Comparison of ENCODE assay signal across 26 mouse cellular contexts in genomic region chr2:34922729-34923128, GRCm38 (mm10). TPM values are rescaled to one million over a fixed set of nuclear protein-coding genes. Genes with fewer than 3 reads are reported as not detected.
DNase-seq lines count a peak whose midpoint lies in the region; ATAC-seq and TF ChIP-seq lines count a peak whose summit lies in the region.
"Had no signal": no experiment of that assay in that cellular context is flagged by ENCODE, and none has a peak within 500 bp of the region (broad histone marks: within the 10 kb centered on the region; RNA-seq: fewer than 3 reads in every experiment).

No protein-coding gene starts in this region.

- no peak overlapping the region for H3K27ac ChIP-seq in midbrain, embryonic 11.5 days (ENCODE audit: low read depth, low read length)
- no peak overlapping the region for H3K27ac ChIP-seq in midbrain, embryonic 14.5 days (replicated peaks; ENCODE audit: low read depth, low read length)
- H3K27ac ChIP-seq in ES-Bruce4 (ENCODE audit: insufficient read depth, low read length) = no peak overlapping the region

- no peaks in the 10 kb centered on the region for H3K36me3 ChIP-seq in midbrain, embryonic 11.5 days (ENCODE audit: control insufficient read depth, insufficient read depth, low read length)
- no peaks in the 10 kb centered on the region for H3K36me3 ChIP-seq in midbrain, embryonic 14.5 days (ENCODE audit: control insufficient read depth, insufficient read depth, low read length)
- no peaks in the 10 kb centered on the region for H3K36me3 ChIP-seq in ES-Bruce4 (ENCODE audit: control insufficient read depth, insufficient read depth, low read length, poor library complexity, severe bottlenecking)
- H3K36me3 ChIP-seq: G1E had no signal

- DNase-seq in midbrain, embryonic 11.5 days (ENCODE audit: low spot score, missing footprints) = peak; percentile 21
- DNase-seq in midbrain, embryonic 14.5 days = no peak
- DNase-seq in ES-CJ7 (ENCODE audit: low read depth, low spot score) (peak; percentile 58), R1 (ENCODE audit: low read depth, low spot score) (peak; percentile 68)
- no peak for DNase-seq in right cerebral cortex, postnatal 4 days
- no peak for DNase-seq in gastrocnemius, adult 8-10 months (ENCODE audit: low spot score in 2 of 2)
- DNase-seq in gastrocnemius, postnatal 4 days (ENCODE audit: low spot score in 2 of 2) = no peak
- DNase-seq: adrenal gland, adult 2 months; adrenal gland, adult 8-10 months; adrenal gland, postnatal 10 days; adrenal gland, postnatal 14 days; adrenal gland, postnatal 25 days; adrenal gland, postnatal 36 days; B cell, adult 2 months; cerebellum, adult 11 months; cerebellum, adult 11-12 months; cerebellum, adult 18-20 months; cerebellum, adult 2 months; cerebellum, adult 8-10 months had no signal

- no peak for TF ChIP-seq CTCF in ES-Bruce4 (IDR thresholded peaks at IDR 0.05; ENCODE audit: low read depth, low read length)

- H3K9me3 ChIP-seq in midbrain, embryonic 11.5 days (ENCODE audit: control insufficient read depth, low read length) = no peaks in the 10 kb centered on the region
- no peaks in the 10 kb centered on the region for H3K9me3 ChIP-seq in midbrain, embryonic 14.5 days (ENCODE audit: control insufficient read depth, low read length)
- H3K9me3 ChIP-seq in ES-Bruce4 (replicated peaks; ENCODE audit: control insufficient read depth, insufficient read depth, low read length, poor library complexity, severe bottlenecking) = no peaks in the 10 kb centered on the region
- H3K9me3 ChIP-seq: G1E had no signal

- H3K4me2 ChIP-seq in midbrain, embryonic 11.5 days = no peak overlapping the region
- H3K4me2 ChIP-seq in midbrain, embryonic 14.5 days (ENCODE audit: low read length) = no peak overlapping the region

- H3K4me1 ChIP-seq in midbrain, embryonic 11.5 days (ENCODE audit: control insufficient read depth, insufficient read depth, low read length) = no peaks in the 10 kb centered on the region
- no peaks in the 10 kb centered on the region for H3K4me1 ChIP-seq in midbrain, embryonic 14.5 days (ENCODE audit: control insufficient read depth, insufficient read depth, low read length)
- peaks cover 17% of the 10 kb centered on the region for H3K4me1 ChIP-seq in ES-Bruce4 (ENCODE audit: control insufficient read depth, insufficient read depth, low read length)

- no peaks in the 10 kb centered on the region for H3K27me3 ChIP-seq in midbrain, embryonic 11.5 days (ENCODE audit: control insufficient read depth, insufficient read depth, low read length)
- no peaks in the 10 kb centered on the region for H3K27me3 ChIP-seq in midbrain, embryonic 14.5 days (ENCODE audit: control insufficient read depth, insufficient read depth, low read length)
- H3K27me3 ChIP-seq in ES-Bruce4 (ENCODE audit: control insufficient read depth, insufficient read depth, low read length, poor library complexity, severe bottlenecking) = no peaks in the 10 kb centered on the region
- H3K27me3 ChIP-seq: CH12.LX had no signal

- TF ChIP-seq POLR2A in ES-Bruce4 (IDR thresholded peaks at IDR 0.05; ENCODE audit: insufficient read depth, low read length) = no peak

- peak; percentile 93 for TF ChIP-seq EP300 in ES-Bruce4 (IDR thresholded peaks at IDR 0.05; ENCODE audit: insufficient read depth, low read depth, low read length)

- WGBS in midbrain, embryonic 11.5 days = 32% methylated on average over 2 of the region's 2 CpGs
- WGBS in midbrain, embryonic 14.5 days = 27% methylated on average over 2 of the region's 2 CpGs

- ATAC-seq in midbrain, embryonic 11.5 days (ENCODE audit: low FRiP score) = no peak
- ATAC-seq in midbrain, embryonic 14.5 days (ENCODE audit: low FRiP score, low TSS enrichment) = no peak
- ATAC-seq: activated CD4-positive, CD25-positive, alpha-beta regulatory T cell, adult 4 months; CD4-positive, CD25-positive, alpha-beta regulatory T cell, adult 4 months; Patski had no signal

- H3K9ac ChIP-seq in midbrain, embryonic 11.5 days (ENCODE audit: low read length) = no peak overlapping the region
- H3K9ac ChIP-seq in midbrain, embryonic 14.5 days (replicated peaks; ENCODE audit: low read length) = no peak overlapping the region
- H3K9ac ChIP-seq in ES-Bruce4 (ENCODE audit: low read depth, poor library complexity, severe bottlenecking) = no peak overlapping the region

- no peak overlapping the region for H3K4me3 ChIP-seq in midbrain, embryonic 11.5 days (ENCODE audit: low read depth, low read length)
- H3K4me3 ChIP-seq in midbrain, embryonic 14.5 days (replicated peaks; ENCODE audit: low read depth, low read length) = no peak overlapping the region
- H3K4me3 ChIP-seq in ES-Bruce4 (ENCODE audit: low read depth, low read length) = no peak overlapping the region

RNA-seq across cellular contexts. Expression of gene Phf19, which starts 8.9 kb away (rescaled TPM):
- 3.9 and 4.0 TPM in 2 replicates for polyA plus RNA-seq in midbrain, embryonic 11.5 days (2014; fragmentation: Nextera tagmentation; extraction: Ambion mirVana)
- polyA plus RNA-seq in midbrain, embryonic 14.5 days (2014; fragmentation: Nextera tagmentation; extraction: Ambion mirVana) = 0.93 and 1.6 TPM in 2 replicates
- polyA plus RNA-seq in ES-Bruce4 (2011; ENCODE audit: insufficient read depth, insufficient read length, low read depth, missing spikeins) = 10.3 and 11.8 TPM in 2 replicates
- total RNA-seq in gastrocnemius, adult 8-10 months (2022) = 1 to 10 TPM in 1 of 4 experiments, under 1 TPM in 3; 0.29 to 1.1 (median 0.46) TPM
- total RNA-seq in gastrocnemius, postnatal 4 days (2021) = 10 to 100 TPM in 1 of 2 experiments, 1 to 10 TPM in 1; 9.3 to 11.6 TPM

RNA-seq across cellular contexts. Expression of gene Traf1, which starts 38.8 kb away (rescaled TPM):
- polyA plus RNA-seq in midbrain, embryonic 11.5 days (2014; fragmentation: Nextera tagmentation; extraction: Ambion mirVana) = 0.32 and 0.34 TPM in 2 replicates
- 0.87 and 3.3 TPM in 2 replicates for polyA plus RNA-seq in midbrain, embryonic 14.5 days (2014; fragmentation: Nextera tagmentation; extraction: Ambion mirVana)
- polyA plus RNA-seq in ES-Bruce4 (2011; ENCODE audit: insufficient read depth, insufficient read length, low read depth, missing spikeins) = 1.2 and 5.1 TPM in 2 replicates
- total RNA-seq in gastrocnemius, adult 8-10 months (2022) = 1 to 10 TPM in 1 of 4 experiments, under 1 TPM in 2, not detected in 1; 0.27 to 1.4 (median 0.58) TPM
- 1 to 10 TPM; 1.7 to 3.5 TPM for total RNA-seq in gastrocnemius, postnatal 4 days (2021)
- polyA plus RNA-seq: G1E had no signal

RNA-seq across cellular contexts. Expression of gene Psmd5, which starts 48.0 kb away (rescaled TPM):
- 122 and 129 TPM in 2 replicates for polyA plus RNA-seq in midbrain, embryonic 11.5 days (2014; fragmentation: Nextera tagmentation; extraction: Ambion mirVana)
- 107 and 112 TPM in 2 replicates for polyA plus RNA-seq in midbrain, embryonic 14.5 days (2014; fragmentation: Nextera tagmentation; extraction: Ambion mirVana)
- polyA plus RNA-seq in ES-Bruce4 (2011; ENCODE audit: insufficient read depth, insufficient read length, low read depth, missing spikeins) = 63.9 and 77.6 TPM in 2 replicates
- 10 to 100 TPM; 11.0 to 18.6 (median 15.5) TPM for total RNA-seq in gastrocnemius, adult 8-10 months (2022)
- total RNA-seq in gastrocnemius, postnatal 4 days (2021) = 10 to 100 TPM; 25.4 to 25.7 TPM

RNA-seq across cellular contexts. Expression of gene Cutal, which starts 48.5 kb away (rescaled TPM):
- 0.05 and 0.11 TPM in 2 replicates for polyA plus RNA-seq in midbrain, embryonic 11.5 days (2014; fragmentation: Nextera tagmentation; extraction: Ambion mirVana)
- polyA plus RNA-seq in midbrain, embryonic 14.5 days (2014; fragmentation: Nextera tagmentation; extraction: Ambion mirVana) = 0.59 TPM in 1 of 2 replicates, not detected in the other
- 1.9 and 7.4 TPM in 2 replicates for polyA plus RNA-seq in ES-Bruce4 (2011; ENCODE audit: insufficient read depth, insufficient read length, low read depth, missing spikeins)
- under 1 TPM; 0.20 to 0.31 (median 0.22) TPM for total RNA-seq in gastrocnemius, adult 8-10 months (2022)
- total RNA-seq in gastrocnemius, postnatal 4 days (2021) = under 1 TPM; 0.18 to 0.34 TPM
- total RNA-seq: CH12.LX, G1E, MEL had no signal
- polyA plus RNA-seq: activated CD4-positive, CD25-positive, alpha-beta regulatory T cell, adult 4 months; CD4-positive, CD25-positive, alpha-beta regulatory T cell, adult 4 months; G1E had no signal

Comparison
In these comparisons a context has a peak if more than half of its experiments do, and no peak if none do; other contexts are left out.
1. DNase-seq: peak in midbrain, embryonic 11.5 days (single experiment), ES-CJ7 (single experiment) and R1 (single experiment); none in midbrain, embryonic 14.5 days (single experiment), right cerebral cortex, postnatal 4 days (single experiment), gastrocnemius, adult 8-10 months (0 of 2) and gastrocnemius, postnatal 4 days (0 of 2).